Mouse (Mus musculus): Measurements from ENCODE around the gene Oard1.

The Oard1 gene

GRCm38 (mm10) chr17:48408526-48409291, 1.1 kb upstream of the Oard1 start:
- peak; percentile 86 for DNase-seq

GRCm38 (mm10) chr17:48410299-48410785, 528 bp downstream of the Oard1 start:
- no peak for DNase-seq

DNA sequence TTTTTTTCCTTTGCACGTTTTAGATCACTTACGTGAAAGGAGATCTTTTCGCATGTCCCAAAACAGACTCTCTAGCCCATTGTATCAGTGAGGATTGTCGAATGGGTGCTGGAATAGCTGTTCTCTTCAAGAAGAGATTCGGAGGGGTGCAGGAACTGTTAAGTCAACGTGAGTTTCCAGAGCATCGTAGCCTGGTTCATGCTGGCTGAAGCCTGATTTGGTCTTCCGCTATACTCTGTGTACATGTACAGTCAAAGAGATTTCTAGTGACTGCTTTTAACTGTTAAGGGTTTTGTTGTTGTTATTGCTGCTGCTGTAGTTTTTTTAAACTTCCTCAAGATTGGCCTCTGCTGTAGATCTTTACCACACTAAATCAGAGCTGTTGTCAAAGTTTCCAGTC, 1.4 kb downstream of the Oard1 start:
- peak; percentile 38 for DNase-seq

DNA sequence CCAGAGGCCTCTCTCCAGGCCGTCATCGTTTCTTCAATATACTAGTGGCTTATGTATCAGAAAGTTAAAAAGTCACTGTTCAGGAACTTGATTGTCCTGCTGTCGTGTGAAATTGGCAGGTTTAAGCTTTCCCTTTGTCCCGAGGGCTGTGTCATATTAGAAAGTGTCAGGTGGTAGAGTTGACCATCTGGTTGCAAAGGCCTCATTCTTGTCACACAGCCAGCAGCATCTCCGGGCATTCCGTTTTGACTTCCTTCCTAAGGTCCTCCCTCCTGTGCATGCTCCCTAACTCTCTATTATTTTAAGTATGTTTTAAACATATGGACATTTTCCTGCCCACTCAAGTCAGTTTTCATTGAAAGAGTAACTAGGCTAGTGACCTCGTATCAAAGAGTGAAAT, 6.2 kb downstream of the Oard1 start:
- DNase-seq: peak; percentile 77

- peak; percentile 57 for DNase-seq
These were observed 6.8 kb downstream of the Oard1 start for GRCm38 (mm10) chr17:48416425-48417195.

DNA sequence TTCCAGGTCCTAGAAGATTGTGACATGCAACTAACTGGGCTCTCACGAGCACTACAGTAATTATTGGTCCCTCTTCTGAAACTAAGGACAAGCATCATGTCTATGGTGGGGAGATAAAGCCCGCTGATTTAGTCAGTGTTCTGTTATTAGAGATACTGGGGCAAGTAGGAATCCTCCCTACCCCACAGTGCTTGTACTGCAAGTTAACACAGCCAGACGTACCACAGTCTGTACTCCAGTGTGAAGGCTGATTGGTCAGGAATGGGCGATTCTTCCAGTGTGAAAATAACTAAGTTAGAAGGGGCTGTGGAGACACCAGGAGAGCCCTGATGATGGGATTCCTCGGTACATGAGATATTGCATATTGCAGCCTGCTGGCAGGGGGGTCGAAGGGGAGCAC, 7.7 kb downstream of the Oard1 start:
- no peak for DNase-seq

DNA sequence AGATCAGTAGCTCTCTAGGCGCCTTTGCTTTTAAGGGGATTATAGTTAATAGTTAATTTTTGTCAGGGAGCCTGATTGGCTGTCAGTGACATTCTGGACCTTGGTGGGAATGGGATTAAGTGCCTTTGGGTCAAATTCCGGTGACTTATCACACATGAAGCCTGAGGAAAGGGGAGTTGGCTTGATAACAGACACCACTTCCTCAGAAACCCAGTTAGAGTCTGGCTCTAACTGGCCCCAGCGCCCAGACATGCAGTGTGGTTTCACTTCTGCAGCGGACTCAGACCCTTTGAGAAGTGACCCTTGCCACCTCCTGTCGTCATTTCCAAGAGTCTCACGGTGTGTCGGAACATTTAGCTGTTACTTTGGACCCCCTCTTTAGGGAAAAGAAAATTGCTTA, 8.4 kb downstream of the Oard1 start:
- DNase-seq: no peak

DNA sequence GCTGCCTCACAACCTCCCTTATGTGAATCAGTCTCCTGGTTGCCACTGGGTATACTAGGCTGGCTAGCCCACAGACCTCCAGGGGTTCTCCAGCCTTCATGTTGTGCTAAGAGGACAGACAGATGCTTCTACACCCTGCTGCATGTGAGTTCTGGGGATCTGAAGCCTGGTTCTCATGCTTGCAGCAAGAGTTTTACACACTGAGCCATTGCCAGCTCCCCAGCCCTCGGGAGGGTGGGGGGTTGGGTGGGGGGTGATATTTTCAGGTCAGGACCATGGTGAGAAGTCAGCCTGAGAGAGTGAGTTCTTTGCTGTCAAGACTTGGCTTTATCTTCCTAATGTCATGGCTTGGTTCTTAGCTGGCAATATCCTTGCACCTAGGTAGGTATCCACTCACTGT, 9.0 kb downstream of the Oard1 start:
- DNase-seq: no peak

- no peak for DNase-seq
These were observed 9.8 kb downstream of the Oard1 start for GRCm38 (mm10) chr17:48419571-48419970.

GRCm38 (mm10) chr17:48424237-48424636, 14.4 kb downstream of the Oard1 start:
- no peak for DNase-seq

- DNase-seq: no peak
These were observed 16.2 kb downstream of the Oard1 start for GRCm38 (mm10) chr17:48425823-48426612.

- no peak for DNase-seq
These were observed 17.4 kb downstream of the Oard1 start for GRCm38 (mm10) chr17:48426991-48427750.

- DNase-seq: no peak
These were observed 18.2 kb downstream of the Oard1 start for GRCm38 (mm10) chr17:48427852-48428530.

GRCm38 (mm10) chr17:48430394-48430793, 20.6 kb downstream of the Oard1 start:
- DNase-seq: no peak

GRCm38 (mm10) chr17:48431054-48431453, 21.2 kb downstream of the Oard1 start:
- no peak for DNase-seq

DNA sequence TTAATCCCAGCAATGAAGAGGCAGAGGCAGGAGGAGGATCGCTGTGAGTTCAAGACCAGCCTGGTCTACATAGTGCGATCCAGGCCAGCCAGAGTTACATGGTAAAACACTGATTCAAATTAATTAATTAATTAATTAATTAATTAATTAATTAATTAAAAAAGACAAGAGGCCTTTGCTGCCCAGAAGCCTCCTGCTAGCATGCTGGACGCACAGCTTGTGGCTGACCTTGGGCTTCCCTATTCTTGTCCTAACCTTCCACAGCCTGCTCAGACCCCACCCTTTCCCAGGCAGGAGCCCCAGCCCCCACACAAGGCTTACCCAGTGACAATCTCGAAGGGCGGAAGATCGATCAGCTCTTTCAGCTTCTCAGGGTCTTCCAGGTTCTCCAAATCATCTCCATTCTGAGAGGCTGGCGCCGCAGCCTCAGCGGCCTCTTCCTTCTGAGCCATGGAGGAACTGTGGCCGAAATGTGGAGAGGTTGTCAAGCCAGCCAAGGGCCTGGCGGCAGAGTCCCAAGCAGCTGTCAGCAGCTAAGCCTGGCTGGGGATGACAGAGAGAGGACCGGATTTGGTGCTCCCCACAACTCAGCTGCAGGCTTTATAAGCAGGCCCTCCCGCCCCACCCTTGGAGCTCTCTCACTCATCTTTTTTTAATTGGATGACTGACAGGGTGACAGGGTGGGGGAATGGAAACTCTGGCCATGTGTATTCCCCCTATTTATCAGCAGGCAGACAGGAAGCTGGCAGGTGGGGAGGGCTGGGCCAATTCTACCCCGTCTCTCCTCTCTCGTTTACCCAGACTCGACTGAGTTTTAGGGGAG, 22.6 kb downstream of the Oard1 start, which contains the start of gene Apobec2:
Gene Apobec2, minus strand, starts transcription at position 773 of the 823 bp plus-strand sequence.
- no peak for DNase-seq

- DNase-seq: no peak
These were observed 23.3 kb downstream of the Oard1 start for GRCm38 (mm10) chr17:48433006-48433655.

- DNase-seq: no peak
These were observed 24.0 kb downstream of the Oard1 start for GRCm38 (mm10) chr17:48433689-48434330.

GRCm38 (mm10) chr17:48434479-48434878, 24.7 kb downstream of the Oard1 start:
- no peak for DNase-seq

- DNase-seq: no peak
These were observed 26.7 kb downstream of the Oard1 start for GRCm38 (mm10) chr17:48436487-48436886.

All from cerebellum, adult 9-11 months (tissue).